Mouse (Mus musculus) thymus, postnatal 25 days (tissue): ENCODE measurements around the gene Tpt1.
A peak's percentile ranks its signal among the peaks of the same experiment; 100 is the strongest.
"Not testable (repeated sequence)": the region's sequence is repeated elsewhere in the genome, so short reads cannot be mapped to it uniquely, and the experiment has no call there.

Experiments
- DNase-seq: peaks from one replicate; pipeline ENCODE4 v3.0.0; 2022

Gene Tpt1

GRCm38 (mm10) chr14:75844111-75844695 is 690 bp upstream of the Tpt1 start:
- DNase-seq: no peak

- DNase-seq: peak; percentile 92
Measured at GRCm38 (mm10) chr14:75845698-75846115, 814 bp downstream of the Tpt1 start.

GRCm38 (mm10) chr14:75847669-75848068 is 2.8 kb downstream of the Tpt1 start:
- no peak for DNase-seq

- no peak for DNase-seq
Measured at GRCm38 (mm10) chr14:75848482-75848881, 3.6 kb downstream of the Tpt1 start.

GRCm38 (mm10) chr14:75849236-75849635 is 4.3 kb downstream of the Tpt1 start:
- no peak for DNase-seq

- DNase-seq: no peak
Measured at GRCm38 (mm10) chr14:75849842-75850568, 5.1 kb downstream of the Tpt1 start.

- DNase-seq: no peak
Measured at GRCm38 (mm10) chr14:75850819-75851218, 5.9 kb downstream of the Tpt1 start.

- DNase-seq: no peak
Measured at GRCm38 (mm10) chr14:75852016-75852415, 7.1 kb downstream of the Tpt1 start.

GRCm38 (mm10) chr14:75855263-75855992 is 10.5 kb downstream of the Tpt1 start:
- DNase-seq: no peak

- no peak for DNase-seq
Measured at GRCm38 (mm10) chr14:75858181-75858580, 13.3 kb downstream of the Tpt1 start.

- no peak for DNase-seq
Measured at GRCm38 (mm10) chr14:75859619-75860018, 14.7 kb downstream of the Tpt1 start.

- DNase-seq: no peak
Measured at GRCm38 (mm10) chr14:75862701-75863100, 17.8 kb downstream of the Tpt1 start.

GRCm38 (mm10) chr14:75863549-75864409 is 18.9 kb downstream of the Tpt1 start:
- no peak for DNase-seq

GRCm38 (mm10) chr14:75866706-75867333 is 21.9 kb downstream of the Tpt1 start:
- DNase-seq: no peak

GRCm38 (mm10) chr14:75868028-75868427 is 23.1 kb downstream of the Tpt1 start:
- DNase-seq: not testable (repeated sequence)

- no peak for DNase-seq
Measured at GRCm38 (mm10) chr14:75869769-75870363, 25.0 kb downstream of the Tpt1 start.

GRCm38 (mm10) chr14:75870631-75871030 is 25.7 kb downstream of the Tpt1 start:
- peak; percentile 28 for DNase-seq

GRCm38 (mm10) chr14:75871111-75871510 is 26.2 kb downstream of the Tpt1 start:
- DNase-seq: no peak

- DNase-seq: no peak
Measured at GRCm38 (mm10) chr14:75871750-75872149, 26.9 kb downstream of the Tpt1 start.

GRCm38 (mm10) chr14:75873612-75874011 is 28.7 kb downstream of the Tpt1 start:
- DNase-seq: no peak

- DNase-seq: peak; percentile 77
Measured at GRCm38 (mm10) chr14:75876320-75877043, 31.6 kb downstream of the Tpt1 start.
